Mouse (Mus musculus) limb, embryonic 11.5 days (tissue): ENCODE data around the gene Gm3383. TPM values are rescaled to one million over a fixed set of nuclear protein-coding genes. Genes with fewer than 3 reads are reported as not detected.

Experiments
- polyA plus RNA-seq: library from polyadenylated mRNA; unstranded; fragments of >200 nt; fragmentation: Nextera tagmentation; extraction: Ambion mirVana; gene quantifications from 2 replicates; pipeline ENCODE4 v1.2.1, GENCODE M21; 2014

Gm3383 gene
- polyA plus RNA-seq, 1 experiment from 2014 or later, result 0.83 TPM

Other genes with a start within 250 kb of the Gm3383 start
- gene Gm8265, start 175.0 kb downstream of the Gm3383 start, polyA plus RNA-seq, result not detected in 2 replicates
- gene Gm9603, start 120.5 kb downstream of the Gm3383 start, polyA plus RNA-seq, result not detected in 2 replicates
- gene Gm3373, start 66.4 kb downstream of the Gm3383 start, polyA plus RNA-seq, result 0.09 TPM in 1 of 2 replicates, not detected in the other
- gene Gm3424, start 22.3 kb upstream of the Gm3383 start, polyA plus RNA-seq, result not detected in 2 replicates
- gene Gm8237, start 72.4 kb upstream of the Gm3383 start, polyA plus RNA-seq, result not detected in 2 replicates
- gene Gm3248, start 153.8 kb upstream of the Gm3383 start, polyA plus RNA-seq, result 0.16 and 0.20 TPM in 2 replicates
- gene Gm3453, start 171.2 kb upstream of the Gm3383 start, polyA plus RNA-seq, result not detected in 2 replicates